Mouse (Mus musculus) mammary gland, adult 2 months (tissue): ENCODE results near the gene Arid3a. TPM values are rescaled to one million over a fixed set of nuclear protein-coding genes. Genes with fewer than 3 reads are reported as not detected.

Experiments
- polyA plus RNA-seq: library from polyadenylated mRNA; depleted of rRNA; stranded (reverse); fragments of >200 nt; gene quantifications from 2 replicates; pipeline ENCODE4 v1.2.3, GENCODE M21; 2012; ENCODE audit warnings: low replicate concordance; rRNA removed

Gene Arid3a
- polyA plus RNA-seq = 5.2 and 16.6 TPM in 2 replicates

DNA sequence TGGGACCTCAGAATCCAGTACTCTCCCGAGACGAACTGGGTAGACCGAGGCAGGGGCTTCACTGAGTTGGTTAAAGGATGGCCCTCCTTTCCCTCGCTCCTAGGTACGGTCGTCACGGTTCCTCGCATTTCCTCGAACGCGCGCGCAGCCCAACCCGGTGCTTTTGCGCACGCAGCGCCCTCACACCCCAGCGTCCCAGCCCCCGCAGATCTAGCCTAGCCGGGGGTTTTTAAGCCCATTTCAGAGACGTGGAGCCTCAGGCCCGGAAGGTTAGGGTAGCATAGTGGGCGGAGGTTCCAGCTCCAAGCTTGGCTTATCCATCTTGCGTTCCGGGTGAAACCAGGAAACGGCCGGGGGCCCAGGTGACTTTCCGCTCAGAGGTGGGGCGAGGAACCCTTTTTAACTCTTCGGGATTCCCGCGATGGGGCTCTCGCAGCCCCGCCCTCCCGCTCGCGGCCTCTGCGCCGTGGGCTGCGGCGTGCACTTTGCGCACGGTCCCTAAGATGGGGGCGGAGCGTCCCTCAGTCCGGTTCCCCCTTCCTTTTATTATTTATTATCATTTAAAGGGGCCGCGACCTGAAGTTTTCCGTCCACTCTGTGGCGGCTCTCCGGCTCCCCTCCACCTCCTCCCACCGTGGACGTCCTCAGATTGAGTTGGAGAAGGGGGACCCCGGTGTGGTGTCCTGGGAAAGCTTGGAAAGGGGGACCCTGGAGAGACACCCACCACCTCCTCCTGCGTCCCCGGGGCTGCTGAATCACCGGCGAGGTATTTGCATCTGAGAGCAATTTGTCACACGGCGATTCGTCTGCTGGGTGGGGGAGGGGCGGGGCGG lies at the start of gene Arid3a:
Gene Arid3a (plus strand): TSS at position 553 of the 833 bp plus-strand sequence.

GRCm38 (mm10) chr10:79886054-79886453 lies 40.8 kb upstream of the Arid3a start, which contains the start of gene Elane:
Elane (plus strand) TSS chr10:79886247.

DNA sequence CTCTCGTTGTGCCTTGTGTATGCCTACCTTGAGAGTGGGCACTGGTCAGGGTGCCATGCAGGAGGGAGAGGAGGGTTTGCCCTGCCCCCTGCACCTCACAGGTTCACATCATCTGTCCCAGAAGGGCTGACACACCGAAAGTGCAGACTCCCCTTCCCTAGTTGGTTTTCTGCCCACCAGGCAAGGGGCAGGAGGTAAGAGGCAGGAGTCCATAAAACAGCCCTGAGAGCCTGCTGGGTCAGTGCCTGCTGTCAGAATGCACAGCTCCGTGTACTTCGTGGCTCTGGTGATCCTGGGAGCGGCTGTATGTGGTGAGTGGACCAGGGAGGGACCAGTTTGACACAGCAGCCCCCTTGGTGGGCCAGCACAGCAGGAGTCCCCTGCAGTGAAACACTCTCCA lies 36.2 kb upstream of the Arid3a start, which contains the start of gene Cfd:
Gene Cfd (plus strand): TSS at position 184 of the 400 bp plus-strand sequence.

GRCm38 (mm10) chr10:79908167-79909091 lies 18.4 kb upstream of the Arid3a start, which contains the start of gene Med16:
Med16 (minus strand) TSS chr10:79908923.

DNA sequence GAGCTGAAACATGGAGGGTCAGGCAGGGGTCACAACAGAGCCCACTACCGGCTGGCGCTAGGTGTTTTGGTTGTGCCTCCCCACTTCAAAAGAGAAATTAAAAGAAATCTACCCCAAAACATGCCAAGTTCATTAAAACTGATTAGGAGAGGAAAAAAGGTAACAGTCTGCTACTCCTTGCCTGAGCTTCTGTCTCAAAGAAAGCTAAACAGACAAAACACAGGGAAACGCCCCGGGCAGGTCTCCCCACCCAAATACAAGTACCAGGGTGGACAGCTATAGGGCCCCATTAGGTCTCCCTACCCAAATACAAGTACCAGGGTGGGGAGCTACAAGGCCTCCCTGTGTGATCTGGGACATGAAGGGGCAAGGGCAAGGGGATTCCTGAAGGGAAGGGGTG lies 16.3 kb upstream of the Arid3a start, which contains the start of gene Gm26602:
Gene Gm26602 (plus strand): TSS at position 301 of the 400 bp plus-strand sequence.

DNA sequence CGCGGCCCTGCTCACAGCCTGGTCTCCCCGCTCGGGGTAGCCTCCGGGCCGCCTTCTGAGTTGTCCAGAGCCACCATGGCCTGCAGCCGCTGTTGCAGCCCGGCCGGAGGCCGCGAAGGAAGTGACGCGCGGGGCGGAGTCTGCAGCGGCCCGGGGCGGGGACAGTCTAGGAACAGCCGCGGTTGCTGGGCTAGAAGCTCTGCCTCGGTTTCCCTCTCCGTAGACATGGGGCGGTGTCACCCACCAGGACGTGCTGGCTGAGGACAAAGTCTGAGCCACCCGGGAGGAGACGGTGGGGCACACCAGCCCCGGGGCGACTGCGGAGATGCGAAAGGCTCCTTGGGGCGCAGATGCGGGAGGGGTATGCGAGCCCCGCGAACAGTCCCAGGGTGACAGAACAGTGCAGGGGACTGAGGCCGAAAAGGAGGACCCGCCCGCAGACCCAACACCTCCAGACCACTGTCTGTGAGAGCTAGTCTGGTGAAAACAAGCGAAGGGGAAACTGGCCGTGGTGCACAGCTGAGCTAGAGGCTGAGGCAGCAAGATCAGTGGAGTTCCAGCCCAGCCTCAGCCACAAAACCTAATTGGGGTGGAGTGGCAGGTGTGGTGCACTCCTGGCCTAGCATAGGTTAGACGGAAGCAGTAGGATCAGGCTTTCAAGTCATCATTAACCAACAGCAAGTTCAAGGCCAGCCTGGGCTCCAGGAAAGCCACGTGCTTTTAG lies 9.9 kb upstream of the Arid3a start, which contains the start of gene Kiss1r:
Gene Kiss1r (plus strand): TSS at position 164 of the 724 bp plus-strand sequence.

DNA sequence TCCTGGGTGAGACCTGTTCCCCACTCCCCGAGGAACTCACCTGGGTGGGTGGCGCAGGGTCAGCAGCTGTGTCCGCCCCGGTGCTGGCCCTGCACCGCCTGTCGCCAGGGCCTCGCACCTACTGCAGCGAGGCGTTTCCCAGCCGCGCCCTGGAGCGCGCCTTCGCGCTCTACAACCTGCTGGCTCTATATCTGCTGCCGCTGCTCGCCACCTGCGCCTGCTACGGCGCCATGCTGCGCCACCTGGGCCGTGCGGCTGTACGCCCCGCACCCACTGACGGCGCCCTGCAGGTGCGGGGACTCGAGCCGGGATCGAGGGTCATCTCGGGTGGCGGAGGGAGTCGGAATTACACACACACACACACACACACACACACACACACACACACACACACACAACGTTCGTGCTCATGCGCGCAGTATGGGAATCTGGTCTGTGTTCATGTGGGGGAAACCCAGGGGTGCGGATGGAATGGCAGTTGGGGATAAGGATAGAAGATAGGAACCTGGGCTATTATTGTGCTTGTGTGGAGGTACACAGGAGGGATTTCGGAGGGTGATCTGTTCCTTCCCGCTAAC lies 5.8 kb upstream of the Arid3a start, which contains the start of gene R3hdm4:
Gene R3hdm4 (minus strand): TSS at position 251 of the 578 bp plus-strand sequence.

GRCm38 (mm10) chr10:79959847-79960601 lies 33.2 kb downstream of the Arid3a start, which contains the start of gene Wdr18:
Wdr18 (plus strand) TSS chr10:79960152.

GRCm38 (mm10) chr10:79970415-79971182 lies 43.8 kb downstream of the Arid3a start, which contains the start of gene Grin3b:
Grin3b (plus strand) TSS chr10:79970715.

DNA sequence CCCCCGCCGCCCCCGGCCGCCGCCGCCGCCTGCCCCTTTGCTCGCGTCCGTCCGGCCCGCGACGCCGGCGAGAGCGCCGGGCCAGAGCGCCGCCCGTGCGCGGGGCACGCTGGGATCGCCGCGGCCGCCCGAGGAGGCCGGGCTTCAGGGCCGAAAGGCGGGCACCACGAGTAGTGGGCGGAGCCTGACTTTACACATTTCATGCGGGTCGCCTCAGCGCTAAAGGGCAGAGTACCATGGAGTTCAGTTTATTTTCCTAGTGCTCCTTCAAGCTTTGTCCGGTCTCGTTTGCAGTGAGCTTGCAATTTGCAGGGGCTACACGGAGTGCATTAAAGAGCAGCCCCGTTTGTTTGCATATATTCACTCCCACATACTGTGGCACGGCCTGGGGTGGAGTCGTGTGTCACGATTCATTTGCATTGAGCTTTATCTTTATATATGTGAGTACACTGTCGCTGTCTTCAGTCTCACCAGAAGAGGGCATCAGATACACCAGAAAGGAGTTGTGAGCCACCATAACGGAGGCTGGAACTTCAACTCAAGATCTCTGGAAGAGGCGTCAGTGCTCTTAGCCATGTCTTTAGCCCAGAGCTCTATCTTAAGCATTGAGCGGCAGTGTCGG lies 57.5 kb downstream of the Arid3a start, which contains the start of gene Tmem259:
Gene Tmem259 (minus strand): TSS at position 136 of the 622 bp plus-strand sequence.

GRCm38 (mm10) chr10:79988506-79989271 lies 61.8 kb downstream of the Arid3a start, which contains the start of gene Cnn2:
Cnn2 (plus strand) TSS chr10:79988584.

GRCm38 (mm10) chr10:79996272-79997033 lies 69.6 kb downstream of the Arid3a start, which contains the start of gene Abca7:
Abca7 (plus strand) TSS chr10:79996494.

Other genes starting within 250 kb of the Arid3a start
- gene Cdc34, start 244.8 kb upstream of the Arid3a start, polyA plus RNA-seq = 265 and 337 TPM in 2 replicates
- gene Gzmm, start 238.0 kb upstream of the Arid3a start, polyA plus RNA-seq = 1.1 and 1.3 TPM in 2 replicates
- gene Bsg, start 222.6 kb upstream of the Arid3a start, polyA plus RNA-seq = 489 and 512 TPM in 2 replicates
- 1.9 and 6.1 TPM in 2 replicates for gene Hcn2, start 210.4 kb upstream of the Arid3a start, polyA plus RNA-seq
- gene Polrmt, start 180.5 kb upstream of the Arid3a start, polyA plus RNA-seq = 53.1 and 71.6 TPM in 2 replicates
- gene Fgf22, start 172.0 kb upstream of the Arid3a start, polyA plus RNA-seq = 0.19 TPM in 1 of 2 replicates, not detected in the other
- gene Rnf126, start 160.1 kb upstream of the Arid3a start, polyA plus RNA-seq = 91.7 and 212 TPM in 2 replicates
- 19.5 and 24.6 TPM in 2 replicates for gene Fstl3, start 149.8 kb upstream of the Arid3a start, polyA plus RNA-seq
- gene Prss57, start 136.1 kb upstream of the Arid3a start, polyA plus RNA-seq = 0.26 and 0.27 TPM in 2 replicates
- 49.2 and 87.4 TPM in 2 replicates for gene Palm, start 133.5 kb upstream of the Arid3a start, polyA plus RNA-seq
- gene Misp, start 106.1 kb upstream of the Arid3a start, polyA plus RNA-seq = 1.3 TPM in 2 replicates
- 163 and 219 TPM in 2 replicates for gene Ptbp1, start 72.6 kb upstream of the Arid3a start, polyA plus RNA-seq
- gene Prtn3, start 52.6 kb upstream of the Arid3a start, polyA plus RNA-seq = 17.2 and 40.5 TPM in 2 replicates
- gene Plppr3, start 52.4 kb upstream of the Arid3a start, polyA plus RNA-seq = 29.8 and 33.3 TPM in 2 replicates
- gene Elane, start 40.8 kb upstream of the Arid3a start, polyA plus RNA-seq = 3.4 and 5.8 TPM in 2 replicates
- 26,645 and 44,997 TPM in 2 replicates for gene Cfd, start 36.2 kb upstream of the Arid3a start, polyA plus RNA-seq
- gene Med16, start 18.1 kb upstream of the Arid3a start, polyA plus RNA-seq = 66.2 and 92.4 TPM in 2 replicates
- gene Gm26602, start 16.2 kb upstream of the Arid3a start, polyA plus RNA-seq = not detected in 2 replicates
- 9.0 and 14.4 TPM in 2 replicates for gene Kiss1r, start 10.1 kb upstream of the Arid3a start, polyA plus RNA-seq
- 194 and 208 TPM in 2 replicates for gene R3hdm4, start 5.8 kb upstream of the Arid3a start, polyA plus RNA-seq
- gene Wdr18, start 33.1 kb downstream of the Arid3a start, polyA plus RNA-seq = 47.1 and 52.1 TPM in 2 replicates
- 0.10 and 0.30 TPM in 2 replicates for gene Grin3b, start 43.7 kb downstream of the Arid3a start, polyA plus RNA-seq
- 304 and 505 TPM in 2 replicates for gene Tmem259, start 57.3 kb downstream of the Arid3a start, polyA plus RNA-seq
- gene Cnn2, start 61.5 kb downstream of the Arid3a start, polyA plus RNA-seq = 138 and 301 TPM in 2 replicates
- 23.5 and 40.2 TPM in 2 replicates for gene Abca7, start 69.5 kb downstream of the Arid3a start, polyA plus RNA-seq
- 152 and 343 TPM in 2 replicates for gene Arhgap45, start 89.6 kb downstream of the Arid3a start, polyA plus RNA-seq
- gene Polr2e, start 112.8 kb downstream of the Arid3a start, polyA plus RNA-seq = 129 and 172 TPM in 2 replicates
- 1,265 and 1,308 TPM in 2 replicates for gene Gpx4, start 120.1 kb downstream of the Arid3a start, polyA plus RNA-seq
- 106 and 161 TPM in 2 replicates for gene Sbno2, start 178.5 kb downstream of the Arid3a start, polyA plus RNA-seq
- gene Stk11, start 188.8 kb downstream of the Arid3a start, polyA plus RNA-seq = 164 and 186 TPM in 2 replicates
- gene Atp5d, start 211.6 kb downstream of the Arid3a start, polyA plus RNA-seq = 1,044 and 2,712 TPM in 2 replicates
- 27.7 and 53.0 TPM in 2 replicates for gene Cbarp, start 213.8 kb downstream of the Arid3a start, polyA plus RNA-seq
- gene Midn, start 221.2 kb downstream of the Arid3a start, polyA plus RNA-seq = 83.5 and 239 TPM in 2 replicates
- gene Cirbp, start 238.9 kb downstream of the Arid3a start, polyA plus RNA-seq = 93.4 and 153 TPM in 2 replicates
- gene 1600002K03Rik, start 245.9 kb downstream of the Arid3a start, polyA plus RNA-seq = 11.7 and 15.0 TPM in 2 replicates